Mouse (Mus musculus) intestine, postnatal 0 days (tissue): ENCODE results near the gene Tgfb2. TPM values are rescaled to one million over a fixed set of nuclear protein-coding genes. Genes with fewer than 3 reads are reported as not detected.

Experiments
- ATAC-seq: fragments of 200-750 bp; cut with Nextera tagmentation; 2 replicates; pipeline ENCODE4 v1.8.0; 2017; ENCODE audit warnings: mild to moderate bottlenecking, moderate TSS enrichment, moderate library complexity
- H3K27ac ChIP-seq: fragments of 300-500 bp; sonication (generic); 2 replicates; pipeline ENCODE4 v1.5.1; 2014; ENCODE audit warnings: mild to moderate bottlenecking, low read depth, low read length, moderate library complexity
- H3K27me3 ChIP-seq: fragments of 300-500 bp; sonication (generic); replicated peaks from 2 replicates; pipeline ENCODE4 v1.6.1; 2014; ENCODE audit warnings: low read length, mixed read lengths; ENCODE audit not compliant: control insufficient read depth, insufficient read depth
- H3K36me3 ChIP-seq: fragments of 300-500 bp; sonication (generic); 2 replicates; pipeline ENCODE4 v1.6.1; 2014; ENCODE audit warnings: mild to moderate bottlenecking, moderate library complexity; ENCODE audit not compliant: control insufficient read depth, insufficient read depth
- H3K4me1 ChIP-seq: fragments of 300-500 bp; sonication (generic); replicated peaks from 2 replicates; pipeline ENCODE4 v1.6.1; 2014; ENCODE audit warnings: antibody characterized with exemption, low read length, mixed read lengths; ENCODE audit not compliant: control insufficient read depth, insufficient read depth
- H3K4me2 ChIP-seq: fragments of 300-500 bp; sonication (generic); replicated peaks from 2 replicates; pipeline ENCODE4 v1.6.1; 2014; ENCODE audit warnings: low read depth, mild to moderate bottlenecking, moderate library complexity
- H3K4me3 ChIP-seq: fragments of 300-500 bp; sonication (generic); 2 replicates; pipeline ENCODE4 v1.5.1; 2014; ENCODE audit warnings: low read depth, low read length
- H3K9ac ChIP-seq: fragments of 300-500 bp; sonication (generic); 2 replicates; pipeline ENCODE4 v1.6.1; 2014; ENCODE audit warnings: mild to moderate bottlenecking, low read depth, low read length
- H3K9me3 ChIP-seq: fragments of 300-500 bp; sonication (generic); 2 replicates; pipeline ENCODE4 v1.6.1; 2016; ENCODE audit warnings: mixed run types; ENCODE audit not compliant: control insufficient read depth
- CTCF ChIP-seq: sonication (generic); IDR thresholded peaks from 2 replicates; pipeline ENCODE4 v1.5.1; 2016; ENCODE audit warnings: low read depth, mild to moderate bottlenecking, control low read depth, antibody characterized with exemption, moderate library complexity
- WGBS: fragments of 180-500 bp; shearing (Covaris S2); extraction: QIAGEN DNeasy Blood & Tissue Kit; methylation state at CpG from one replicate; pipeline ENCODE4 v1.1.7; 2014; 5-methylcytosine and 5-hydroxymethylcytosine counted together
- polyA plus RNA-seq: library from polyadenylated mRNA; unstranded; fragments of >200 nt; fragmentation: Nextera tagmentation; extraction: Ambion mirVana; gene quantifications from 2 replicates; pipeline ENCODE4 v1.2.1, GENCODE M21; 2015

Tgfb2 gene
- polyA plus RNA-seq, 1 experiment from 2014 or later: 7.1 TPM

GRCm38 (mm10) chr1:186652208-186652607 lies 53.6 kb downstream of the Tgfb2 start:
- H3K9ac ChIP-seq: no peak overlapping the region
- no peak overlapping the region for H3K4me2 ChIP-seq
- 42% methylated on average over 8 of the region's 8 CpGs for WGBS
- H3K36me3 ChIP-seq: no peaks in the 10 kb centered on the region
- H3K4me1 ChIP-seq: peaks cover 4% of the 10 kb centered on the region
- H3K9me3 ChIP-seq: no peaks in the 10 kb centered on the region
- H3K27me3 ChIP-seq: no peaks in the 10 kb centered on the region
- H3K4me3 ChIP-seq: no peak overlapping the region
- ATAC-seq: no peak
- H3K27ac ChIP-seq: no peak overlapping the region
- TF ChIP-seq CTCF: no peak

- WGBS: 86% methylated on average over 4 of the region's 4 CpGs
- Histone ChIP-seq H3K27me3 (no peaks in the 10 kb centered on the region), H3K9ac (no peak overlapping the region), H3K4me3 (no peak overlapping the region), H3K4me2 (no peak overlapping the region), H3K4me1 (no peaks in the 10 kb centered on the region), H3K27ac (no peak overlapping the region), H3K36me3 (no peaks in the 10 kb centered on the region), H3K9me3 (no peaks in the 10 kb centered on the region)
- no peak for TF ChIP-seq CTCF
- no peak for ATAC-seq
Observed at GRCm38 (mm10) chr1:186650011-186650410, 55.8 kb downstream of the Tgfb2 start.

- 0 out of 2 replicates have a peak, but pooled peaks cover 3% of the 10 kb centered on the region for H3K27me3 ChIP-seq
- ATAC-seq: no peak
- H3K4me3 ChIP-seq: no peak overlapping the region
- H3K4me1 ChIP-seq: no peaks in the 10 kb centered on the region
- no peaks in the 10 kb centered on the region for H3K36me3 ChIP-seq
- no peak for TF ChIP-seq CTCF
- H3K9ac ChIP-seq: no peak overlapping the region
- 54% methylated on average over 12 of the region's 12 CpGs for WGBS
- H3K4me2 ChIP-seq: no peak overlapping the region
- H3K27ac ChIP-seq: no peak overlapping the region
- H3K9me3 ChIP-seq: no peaks in the 10 kb centered on the region
Observed at GRCm38 (mm10) chr1:186637304-186638213, 68.2 kb downstream of the Tgfb2 start.

- no peak for TF ChIP-seq CTCF
- Histone ChIP-seq H3K4me2 (no peak overlapping the region), H3K4me3 (no peak overlapping the region), H3K4me1 (no peaks in the 10 kb centered on the region), H3K27me3 (0 out of 2 replicates have a peak, but pooled peaks cover 3% of the 10 kb centered on the region), H3K9me3 (no peaks in the 10 kb centered on the region), H3K36me3 (no peaks in the 10 kb centered on the region), H3K27ac (no peak overlapping the region), H3K9ac (no peak overlapping the region)
- WGBS: 72% methylated on average over 7 of the region's 7 CpGs
- no peak for ATAC-seq
Observed at GRCm38 (mm10) chr1:186635045-186635444, 70.7 kb downstream of the Tgfb2 start.

- Histone ChIP-seq H3K36me3 (no peaks in the 10 kb centered on the region), H3K9me3 (no peaks in the 10 kb centered on the region), H3K27me3 (no peaks in the 10 kb centered on the region), H3K4me2 (no peak overlapping the region), H3K4me1 (no peaks in the 10 kb centered on the region), H3K27ac (no peak overlapping the region), H3K9ac (no peak overlapping the region), H3K4me3 (no peak overlapping the region)
- 91% methylated on average over 6 of the region's 6 CpGs for WGBS
- no peak for TF ChIP-seq CTCF
- ATAC-seq: no peak
Observed at GRCm38 (mm10) chr1:186631457-186631856, 74.3 kb downstream of the Tgfb2 start.

DNA sequence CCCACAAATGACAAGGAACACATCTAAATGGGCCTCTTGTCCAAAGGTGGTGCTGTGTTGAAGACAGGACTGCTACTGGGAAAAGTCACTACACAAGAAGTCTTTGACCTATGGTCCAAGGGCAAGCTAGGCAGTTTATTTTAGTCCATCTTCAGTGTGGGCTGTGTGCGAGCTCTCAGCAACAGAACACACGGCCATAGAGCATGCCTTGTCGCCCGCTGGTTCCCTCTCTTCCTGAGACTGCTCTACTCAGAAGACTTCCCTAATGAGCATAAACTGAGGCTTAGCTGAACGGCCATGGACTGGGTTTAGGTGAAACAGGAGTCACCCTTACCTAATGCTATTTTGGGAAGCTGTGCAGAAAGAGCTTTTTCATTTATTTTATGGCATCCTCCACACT lies 74.8 kb downstream of the Tgfb2 start:
- H3K9ac ChIP-seq: no peak overlapping the region
- no peak overlapping the region for H3K4me3 ChIP-seq
- H3K27me3 ChIP-seq: no peaks in the 10 kb centered on the region
- no peak for TF ChIP-seq CTCF
- no peak for ATAC-seq
- no peaks in the 10 kb centered on the region for H3K9me3 ChIP-seq
- H3K27ac ChIP-seq: no peak overlapping the region
- no peaks in the 10 kb centered on the region for H3K36me3 ChIP-seq
- H3K4me1 ChIP-seq: no peaks in the 10 kb centered on the region
- 85% methylated on average over 5 of the region's 5 CpGs for WGBS
- H3K4me2 ChIP-seq: no peak overlapping the region
